Mouse (Mus musculus): ENCODE measurements around the gene Inka1.

Gene Inka1

DNA sequence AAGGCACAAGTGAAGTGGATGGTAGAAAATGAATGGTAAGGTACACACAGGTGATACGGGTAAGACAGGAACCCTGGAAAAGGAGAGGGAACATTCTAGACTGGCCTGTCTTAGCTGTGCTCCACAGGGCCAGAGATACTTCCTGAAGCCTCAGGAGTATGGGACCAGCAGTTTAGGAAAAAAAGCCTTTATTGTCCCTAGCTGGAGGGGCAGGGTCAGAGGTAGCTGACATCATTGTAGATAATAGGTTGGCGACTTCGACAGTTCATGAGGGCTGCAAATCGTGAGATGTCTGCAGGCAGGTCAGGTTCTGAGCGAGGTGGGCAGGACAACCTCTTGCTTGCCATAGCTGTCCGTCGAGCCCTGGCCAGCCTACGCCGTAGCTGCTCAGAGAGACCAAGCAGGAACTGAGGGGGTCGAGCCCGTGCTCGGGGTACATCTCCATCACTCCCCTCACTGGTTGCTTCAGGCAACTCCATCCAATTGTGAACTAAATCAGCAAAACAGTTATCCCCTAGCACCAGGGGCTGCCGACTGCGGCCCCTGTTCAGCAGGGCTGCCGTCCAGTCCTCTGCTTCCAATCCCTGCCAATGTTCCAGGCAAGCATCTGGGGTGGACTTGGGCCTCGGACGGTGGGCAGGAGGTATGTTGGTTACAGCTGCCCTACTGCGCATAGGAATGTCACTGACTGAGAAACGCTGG is 1.5 kb downstream of the Inka1 start:
- DNase-seq (ENCODE audit: low spot score) = no peak

DNA sequence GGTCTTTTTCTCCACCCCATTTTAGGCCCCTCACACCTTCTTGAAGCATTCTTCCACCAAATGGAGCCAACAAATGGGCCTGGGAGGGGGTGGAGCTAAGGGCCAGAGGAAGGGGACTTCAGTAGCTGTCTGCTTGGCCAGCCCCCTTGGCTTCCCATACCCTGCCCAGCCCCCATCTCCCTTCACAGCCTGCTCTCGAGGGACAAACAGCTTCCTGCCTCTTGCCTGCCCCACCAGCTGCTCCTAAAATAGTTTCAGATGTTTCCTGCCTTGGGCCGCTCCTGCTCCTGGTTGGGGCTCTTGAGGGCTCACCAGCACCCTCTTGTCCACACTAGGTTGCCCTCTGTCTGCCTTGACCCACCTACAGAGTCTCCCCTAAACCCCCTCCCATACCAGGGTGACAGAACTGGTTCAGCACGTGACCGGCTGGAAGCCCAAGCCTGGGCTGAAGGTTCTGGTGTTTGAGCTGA is 2.2 kb downstream of the Inka1 start:
- peak; percentile 25 for DNase-seq (ENCODE audit: low spot score)

DNA sequence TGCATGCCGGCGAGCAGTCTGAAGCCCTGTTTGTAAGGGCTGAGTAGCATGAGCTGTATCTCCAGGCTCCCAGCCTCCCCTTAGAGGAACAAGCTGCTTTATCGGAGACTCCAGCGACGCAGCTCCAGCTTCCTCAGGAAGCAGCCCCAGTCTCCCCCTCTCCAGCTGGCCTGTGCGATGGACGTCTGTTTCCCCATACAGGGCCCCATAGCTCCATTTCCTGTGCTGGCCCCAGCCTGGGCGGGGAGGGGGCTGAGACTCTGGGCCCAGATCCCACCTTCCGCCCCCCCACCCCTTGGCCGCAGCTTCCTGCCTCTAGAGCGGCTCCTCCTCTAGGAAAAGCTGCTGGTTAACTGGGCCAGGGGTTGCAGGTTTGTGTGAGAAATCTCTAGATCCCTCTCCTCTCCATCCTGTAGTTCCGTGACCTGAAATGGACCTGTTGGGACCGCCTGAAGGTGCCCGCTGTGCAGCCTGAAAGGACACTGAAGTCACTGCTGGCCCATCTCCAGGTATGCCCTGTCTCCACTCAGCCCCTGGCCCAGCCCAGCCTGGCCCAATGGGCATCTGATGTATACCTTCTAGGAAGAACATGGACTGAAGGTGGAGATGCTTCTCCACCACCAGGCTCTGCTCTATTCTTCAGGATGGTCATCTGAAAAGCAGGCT is 2.9 kb downstream of the Inka1 start, which contains the start of gene Gm20661:
Gene Gm20661 (plus strand): TSS at position 378 of the 666 bp plus-strand sequence.
- DNase-seq (ENCODE audit: low spot score) = peak; percentile 63

DNA sequence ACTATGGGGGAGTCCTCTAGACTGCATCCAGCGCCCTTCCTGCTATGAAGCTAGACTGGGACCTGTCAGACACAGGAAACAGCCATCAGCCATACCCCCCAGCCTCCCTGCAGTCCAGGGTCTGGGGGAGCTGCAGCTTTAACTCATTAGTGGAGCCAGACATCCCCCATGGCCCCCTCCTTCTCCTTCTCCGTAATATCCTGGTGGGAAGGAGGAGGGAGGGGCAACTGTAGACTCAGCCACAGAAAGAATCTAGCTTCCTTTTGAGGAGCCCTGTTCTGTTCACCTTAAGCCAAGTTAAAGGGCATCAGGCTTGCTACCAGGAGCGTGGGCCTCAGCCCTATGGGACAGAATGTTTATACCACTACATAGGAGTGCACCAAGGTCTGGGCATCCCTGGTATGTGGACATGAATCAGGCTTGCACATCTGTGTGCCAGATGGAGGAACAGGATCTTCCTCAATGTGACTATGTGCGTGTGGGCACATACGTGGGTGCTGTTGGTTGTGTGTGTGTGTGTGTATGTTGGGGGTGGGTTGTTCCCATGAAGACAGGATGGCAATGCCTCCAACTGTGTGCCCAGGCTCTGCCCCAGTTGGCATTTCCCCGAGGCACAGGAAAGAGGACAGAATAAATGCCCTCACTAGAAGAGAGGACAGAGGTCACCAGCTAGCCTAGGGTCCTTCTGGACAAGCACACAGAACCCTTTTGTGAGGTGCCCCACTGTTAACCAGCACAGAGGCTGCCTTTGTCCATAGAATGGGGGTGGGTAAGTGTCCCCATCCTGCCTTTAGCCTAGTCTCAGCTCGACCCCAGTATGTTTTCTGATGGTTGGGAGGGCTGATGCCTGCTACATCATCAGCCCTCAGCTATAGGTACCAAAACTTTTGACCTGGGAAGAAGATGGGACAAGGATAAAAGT is 3.7 kb downstream of the Inka1 start:
- peak; percentile 23 for DNase-seq (ENCODE audit: low spot score)

DNA sequence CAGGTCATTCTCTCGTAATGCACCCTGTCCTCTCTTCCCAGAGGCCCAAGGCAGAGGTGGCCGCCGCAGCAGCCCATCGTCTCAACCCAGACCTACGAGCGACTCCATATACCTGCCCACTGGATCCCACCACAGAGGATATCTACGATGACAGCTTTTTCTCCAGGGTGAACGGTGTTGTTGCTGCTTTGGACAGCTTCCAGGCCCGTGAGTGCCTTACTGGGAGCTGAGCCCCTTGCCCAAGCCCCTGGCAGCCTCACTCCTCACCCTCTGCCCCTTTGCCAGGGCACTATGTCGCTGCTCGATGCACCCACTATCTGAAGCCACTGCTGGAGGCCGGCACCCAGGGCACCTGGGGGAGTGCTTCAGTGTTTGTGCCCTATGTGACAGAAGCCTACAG is 6.9 kb downstream of the Inka1 start:
- DNase-seq (ENCODE audit: low spot score) = no peak

DNA sequence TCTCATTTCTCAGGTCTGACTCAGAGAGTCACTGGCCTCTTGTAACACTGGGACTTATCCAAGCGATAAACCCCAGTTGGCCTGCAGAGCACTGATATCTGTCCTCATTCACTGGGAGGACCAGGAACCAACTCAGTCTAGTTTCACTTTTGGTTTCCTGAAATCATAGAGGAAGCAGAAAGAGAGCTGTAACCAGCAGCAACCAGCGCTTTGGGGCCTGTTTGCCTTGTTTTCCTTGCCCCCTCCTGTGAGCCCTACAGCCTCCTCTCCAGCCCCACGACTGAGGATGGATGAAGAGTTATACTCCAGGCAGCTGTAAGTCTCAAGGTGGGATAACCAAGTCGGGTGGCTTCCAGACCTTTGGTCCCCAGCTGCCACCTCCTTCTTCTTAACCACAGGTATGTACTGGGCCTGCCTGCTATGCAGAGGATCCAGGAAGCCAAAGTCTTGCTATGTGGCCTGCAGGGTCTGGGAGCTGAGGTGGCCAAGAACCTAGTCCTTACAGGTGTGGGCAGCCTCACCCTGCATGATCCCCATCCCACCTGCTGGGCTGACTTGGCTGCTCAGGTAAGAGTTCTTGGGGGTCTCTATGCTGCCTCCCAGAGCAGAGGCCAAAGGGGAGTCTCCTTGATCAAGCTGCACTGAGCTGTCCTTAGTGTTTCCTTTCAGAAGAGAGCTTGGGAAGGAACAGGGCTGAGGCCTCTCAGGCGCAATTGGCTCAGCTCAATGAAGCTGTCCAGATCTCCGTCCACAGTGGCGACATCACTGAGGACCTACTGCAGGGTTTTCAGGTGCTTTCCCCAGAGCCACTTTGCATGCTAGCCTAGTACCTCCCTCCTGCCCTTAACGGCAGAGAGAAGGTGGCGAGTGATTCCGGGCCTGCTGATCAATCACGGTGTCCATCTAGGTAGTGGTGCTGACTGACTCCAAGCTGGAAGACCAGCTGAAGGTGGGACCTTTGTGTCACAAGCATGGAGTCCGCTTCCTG is 10.0 kb downstream of the Inka1 start, which contains the start of gene Uba7:
Gene Uba7 (plus strand): TSS at position 107 of the 988 bp plus-strand sequence.
- DNase-seq (ENCODE audit: low spot score) = no peak

DNA sequence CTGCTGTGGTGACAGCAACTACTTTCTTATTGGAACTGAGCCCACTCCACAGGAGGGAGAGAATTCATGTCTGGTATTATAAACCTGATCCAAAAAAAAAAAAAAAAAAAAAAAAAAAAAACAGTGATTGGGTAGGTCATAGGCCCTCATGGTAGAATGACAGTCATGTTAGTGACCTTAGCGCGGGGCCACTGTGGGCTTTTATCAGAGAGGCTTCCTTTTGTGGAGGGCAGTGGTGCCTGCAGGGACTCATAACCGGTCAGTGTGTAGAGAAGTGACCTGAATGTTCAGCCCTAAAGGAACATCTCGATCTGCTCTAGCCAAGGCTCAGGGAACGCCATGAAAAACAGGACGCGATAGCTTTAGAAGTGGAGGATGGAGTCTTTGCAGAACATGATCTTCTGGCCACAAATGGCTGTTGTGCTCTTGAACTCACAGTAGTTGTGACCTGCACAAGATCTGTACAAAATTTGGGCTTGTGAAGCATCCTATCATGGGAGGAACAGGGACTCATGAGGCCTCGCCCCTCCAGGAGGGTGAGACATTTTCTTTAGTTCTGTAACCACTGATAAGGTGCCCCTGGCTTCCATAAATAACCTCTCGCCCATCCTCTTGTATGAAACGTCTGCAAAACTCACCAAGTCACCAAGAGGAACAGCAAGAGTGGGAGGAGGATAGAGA is 11.0 kb downstream of the Inka1 start:
- DNase-seq (ENCODE audit: low spot score) = no peak

DNA sequence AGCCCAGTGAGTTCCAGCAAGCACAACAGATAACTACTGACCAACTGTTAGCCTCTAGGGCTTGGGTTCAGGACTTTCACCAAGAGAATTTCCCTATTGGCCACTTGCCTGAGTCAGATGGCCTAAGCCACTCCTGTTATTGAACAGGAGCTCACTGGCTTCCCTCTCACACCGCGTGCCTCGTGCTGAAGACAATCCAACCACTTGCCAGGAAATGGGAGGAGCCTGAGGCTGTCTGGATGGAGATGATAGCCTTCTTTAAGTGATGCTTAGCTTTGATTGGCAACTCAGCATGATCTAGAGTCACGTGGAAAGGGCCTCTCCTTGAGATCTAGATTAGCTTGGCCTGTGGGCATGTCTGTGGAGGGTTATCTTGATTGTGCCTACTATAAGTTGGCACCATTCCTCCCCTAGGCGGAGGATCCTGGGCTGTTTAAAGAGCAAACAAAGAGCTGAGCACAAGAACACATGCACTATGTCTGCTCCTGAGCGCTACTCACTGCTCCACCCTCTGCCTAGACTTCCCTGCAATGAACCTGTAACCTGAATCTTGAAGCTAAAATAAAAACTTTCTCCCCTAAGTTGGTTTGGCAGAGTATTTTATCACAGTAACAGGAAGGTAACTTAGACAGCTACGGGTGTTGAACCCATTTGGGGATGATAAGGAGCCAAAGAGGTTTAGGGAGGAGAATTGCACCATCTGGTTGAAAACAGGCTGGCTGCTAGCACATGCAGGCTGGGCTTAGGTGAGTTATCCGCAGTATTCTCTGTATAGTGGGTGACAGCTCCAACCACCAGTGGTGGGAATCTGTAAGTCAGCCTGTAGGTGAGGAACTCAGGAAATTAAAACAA is 13.8 kb downstream of the Inka1 start:
- no peak for DNase-seq (ENCODE audit: low spot score)

DNA sequence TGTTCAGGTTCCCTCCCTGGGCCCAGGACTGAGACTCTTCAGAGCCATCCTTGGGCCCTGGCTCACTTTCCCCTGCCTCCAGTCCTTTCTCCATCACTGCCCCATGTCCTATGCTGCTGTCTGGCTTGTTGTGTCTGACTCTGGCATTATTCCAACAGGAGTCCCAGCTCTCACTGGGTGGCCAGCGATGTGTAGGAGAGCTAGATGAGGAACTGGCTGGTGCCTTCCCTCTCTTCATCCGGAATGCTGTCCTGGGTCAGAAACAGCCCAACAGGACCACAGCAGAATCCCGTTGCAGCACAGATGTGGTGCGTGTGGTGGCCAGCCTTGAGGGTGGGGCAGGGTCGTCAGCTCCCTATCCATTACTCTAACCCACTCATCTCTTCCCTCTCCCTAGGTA is 15.4 kb downstream of the Inka1 start:
- no peak for DNase-seq (ENCODE audit: low spot score)

DNA sequence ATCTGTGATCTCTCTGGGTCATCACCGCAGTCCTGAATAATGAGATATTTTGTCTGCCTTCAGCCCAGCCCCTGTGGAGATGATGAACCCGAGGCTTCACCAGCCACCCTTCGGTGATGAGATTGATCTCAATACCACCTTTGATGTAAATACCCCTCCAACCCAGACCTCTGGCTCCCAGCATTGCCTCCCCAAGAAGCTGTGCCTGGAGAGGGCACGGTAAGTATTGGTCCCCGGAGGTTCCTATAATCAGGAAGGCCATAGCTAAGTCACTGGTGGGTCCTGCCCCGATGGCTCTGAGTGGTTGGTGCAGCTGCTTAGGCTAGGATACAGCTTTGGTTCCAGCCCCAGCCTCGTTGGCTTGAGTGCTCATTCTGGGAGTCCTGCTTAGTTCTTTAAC is 17.1 kb downstream of the Inka1 start:
- DNase-seq (ENCODE audit: low spot score) = no peak

DNA sequence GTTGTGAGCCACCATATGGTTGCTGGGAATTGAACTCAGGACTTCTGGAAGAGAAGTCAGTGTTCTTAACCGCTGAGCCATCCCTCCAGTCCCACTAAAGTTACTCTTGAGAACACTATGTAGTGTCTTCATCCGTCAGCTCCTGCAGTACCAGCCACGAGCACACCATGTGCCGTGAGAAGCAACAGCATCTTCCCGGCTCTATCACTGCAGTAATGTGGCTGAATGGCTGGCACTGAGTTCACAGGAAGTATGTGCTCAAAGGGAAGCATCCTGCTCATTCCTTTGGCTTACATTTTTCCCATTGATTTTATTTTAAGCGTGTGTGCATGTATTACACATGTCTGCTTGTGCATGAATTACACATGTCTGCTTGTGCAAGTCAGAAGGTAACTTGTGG is 18.2 kb downstream of the Inka1 start:
- no peak for DNase-seq (ENCODE audit: low spot score)

DNA sequence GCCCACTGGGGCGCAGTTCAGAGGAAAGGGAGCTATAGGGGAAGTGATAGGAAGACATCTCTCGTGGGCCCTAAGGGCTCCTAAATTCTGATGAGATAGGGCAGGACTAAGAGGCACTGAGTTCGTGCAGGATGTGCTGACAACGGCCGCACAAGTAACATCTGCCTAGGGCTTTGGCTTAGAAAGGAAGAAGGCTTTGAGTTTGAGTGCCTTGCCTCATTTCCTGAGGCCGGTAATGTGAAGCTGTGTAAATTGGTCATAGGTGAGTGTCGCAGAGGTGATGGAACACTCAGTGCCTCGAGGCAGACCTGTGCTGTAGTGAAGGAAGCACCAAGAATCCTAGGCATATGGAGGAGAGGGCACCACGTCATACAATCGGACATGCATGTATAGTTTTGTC is 19.0 kb downstream of the Inka1 start:
- DNase-seq (ENCODE audit: low spot score) = no peak

DNA sequence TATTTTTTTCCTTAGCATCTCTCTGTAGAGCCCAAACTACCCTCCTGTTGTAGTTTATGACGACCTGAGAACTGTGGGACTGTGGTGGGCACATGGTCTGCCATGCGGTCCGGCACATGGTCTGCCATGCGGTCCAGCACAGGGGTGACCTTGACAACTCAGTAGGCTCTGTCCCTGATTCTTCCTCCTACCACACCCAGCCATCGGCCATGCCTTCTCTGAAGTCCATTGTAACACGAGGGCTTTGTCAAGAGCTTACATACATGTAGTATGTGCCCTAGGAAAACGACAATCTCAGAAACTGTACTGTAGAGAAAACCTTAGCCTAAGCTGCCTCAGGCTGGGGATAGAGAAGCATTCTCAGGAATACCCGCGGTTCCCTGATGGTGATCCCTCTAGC is 21.0 kb downstream of the Inka1 start:
- no peak for DNase-seq (ENCODE audit: low spot score)

DNA sequence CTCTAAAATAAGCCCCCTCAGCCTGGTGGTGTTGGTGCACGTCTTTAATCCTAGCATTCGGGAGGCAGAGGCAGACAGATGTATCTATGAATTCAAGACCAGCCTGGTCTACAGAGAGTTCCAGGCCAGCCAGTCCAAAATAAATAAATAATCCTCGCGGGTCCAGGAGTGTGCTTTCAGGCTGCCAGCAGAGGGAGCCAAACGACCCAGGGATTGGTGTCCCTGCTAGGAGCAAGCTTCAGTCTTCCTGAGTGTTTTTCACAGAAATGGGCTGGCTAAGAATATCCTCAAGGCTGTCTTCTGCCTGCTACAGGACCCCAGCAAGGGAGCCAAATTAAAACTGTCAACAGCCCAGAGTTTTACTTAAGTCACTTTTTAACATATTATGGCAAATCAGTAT is 22.0 kb downstream of the Inka1 start:
- DNase-seq (ENCODE audit: low spot score) = peak; percentile 93

DNA sequence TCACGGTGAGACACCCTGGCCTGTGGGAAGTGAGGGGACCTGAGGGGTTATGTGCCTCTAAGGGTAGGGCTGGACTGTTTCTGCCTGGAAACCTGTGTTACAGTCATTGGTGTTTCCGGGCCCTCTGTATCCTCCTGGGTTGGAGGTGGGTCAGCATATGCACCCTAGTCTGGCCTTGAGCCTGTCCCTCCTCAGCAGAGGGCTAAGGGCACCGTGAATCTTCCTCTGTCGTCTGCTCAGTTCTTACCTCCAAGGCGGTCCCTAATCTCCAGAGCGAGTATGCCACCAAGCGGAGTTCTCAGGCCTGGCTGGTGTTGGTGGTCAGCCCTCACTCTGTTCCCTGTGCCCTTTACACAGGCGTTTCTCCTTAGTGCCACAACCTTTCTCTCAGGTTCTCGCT is 22.8 kb downstream of the Inka1 start:
- no peak for DNase-seq (ENCODE audit: low spot score)

DNA sequence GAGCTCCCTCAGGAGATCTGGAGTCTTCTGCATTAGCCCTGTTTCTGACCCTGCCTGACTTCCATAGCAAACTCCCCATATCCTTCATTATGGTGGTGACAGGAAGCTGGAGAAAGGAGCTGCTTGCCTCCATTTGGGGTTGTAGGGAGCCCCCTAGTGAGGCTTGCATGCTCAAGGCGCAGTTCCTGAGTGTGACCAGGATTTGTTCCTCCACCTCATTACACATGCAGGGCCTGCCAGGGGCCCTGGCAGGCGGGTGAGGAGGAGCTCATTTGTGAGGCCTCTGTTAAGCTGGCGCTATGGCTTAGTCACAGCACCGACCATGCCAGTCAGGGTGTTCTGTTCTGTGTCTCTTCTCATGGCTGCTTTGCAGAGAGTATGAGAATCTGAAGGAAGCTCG is 23.8 kb downstream of the Inka1 start:
- no peak for DNase-seq (ENCODE audit: low spot score)

DNA sequence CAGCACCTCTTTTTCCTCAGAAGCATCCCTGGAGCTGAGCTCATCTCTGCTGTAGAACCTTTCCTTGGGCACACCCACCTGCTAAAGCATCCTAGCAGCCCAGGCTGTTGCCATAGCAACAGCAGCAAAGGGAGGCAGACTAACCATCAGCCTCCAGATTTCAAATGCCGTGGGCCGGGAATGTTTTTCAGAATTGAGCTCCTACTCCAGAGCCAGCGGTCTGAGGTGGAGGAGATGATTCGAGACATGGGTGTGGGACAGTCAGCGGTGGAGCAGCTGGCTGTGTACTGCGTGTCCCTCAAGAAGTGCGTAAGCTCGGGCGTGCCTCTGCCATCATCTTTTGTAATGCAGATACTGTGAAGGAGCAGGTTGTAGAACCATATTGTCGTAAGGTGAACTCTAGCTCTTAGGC is 24.3 kb downstream of the Inka1 start:
- no peak for DNase-seq (ENCODE audit: low spot score)

DNA sequence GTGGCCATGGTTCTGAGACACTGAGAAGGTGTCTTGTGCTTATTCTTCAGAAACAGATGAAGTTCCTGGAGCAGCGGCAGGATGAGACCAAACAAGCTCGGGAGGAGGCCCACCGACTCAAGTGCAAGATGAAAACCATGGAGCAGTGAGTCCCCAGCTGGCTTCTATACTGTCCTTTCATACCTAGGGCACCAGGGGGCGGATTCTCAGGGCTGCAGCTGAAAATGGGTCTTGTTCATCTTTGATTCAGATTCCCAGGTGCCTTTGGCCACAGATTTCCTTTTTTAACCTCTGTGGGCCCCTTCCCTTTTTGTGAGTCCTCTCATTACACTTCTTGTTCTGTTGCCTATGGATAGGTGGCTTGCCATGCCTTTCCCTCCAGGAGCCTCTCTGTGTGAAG is 24.8 kb downstream of the Inka1 start:
- no peak for DNase-seq (ENCODE audit: low spot score)

DNA sequence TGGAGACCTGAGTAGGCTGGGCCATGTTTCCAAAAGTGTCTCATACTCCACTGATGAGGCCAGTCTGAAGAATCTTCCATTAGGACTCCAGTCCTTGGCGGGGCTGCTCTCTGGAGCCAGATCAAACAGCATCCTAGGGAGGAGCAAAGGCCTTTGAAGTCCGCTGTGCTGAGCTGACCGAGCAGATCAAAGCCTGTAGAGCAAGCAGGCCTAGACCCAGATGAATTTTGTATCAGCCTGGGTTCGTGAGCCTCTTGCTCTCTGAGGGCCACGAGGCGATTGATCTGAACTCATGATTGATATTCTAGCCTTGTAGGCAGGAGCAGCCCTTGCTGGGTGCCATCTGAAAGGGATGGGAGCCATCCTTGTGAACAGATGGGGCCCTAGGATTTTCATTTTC is 25.8 kb downstream of the Inka1 start:
- no peak for DNase-seq (ENCODE audit: low spot score)

DNA sequence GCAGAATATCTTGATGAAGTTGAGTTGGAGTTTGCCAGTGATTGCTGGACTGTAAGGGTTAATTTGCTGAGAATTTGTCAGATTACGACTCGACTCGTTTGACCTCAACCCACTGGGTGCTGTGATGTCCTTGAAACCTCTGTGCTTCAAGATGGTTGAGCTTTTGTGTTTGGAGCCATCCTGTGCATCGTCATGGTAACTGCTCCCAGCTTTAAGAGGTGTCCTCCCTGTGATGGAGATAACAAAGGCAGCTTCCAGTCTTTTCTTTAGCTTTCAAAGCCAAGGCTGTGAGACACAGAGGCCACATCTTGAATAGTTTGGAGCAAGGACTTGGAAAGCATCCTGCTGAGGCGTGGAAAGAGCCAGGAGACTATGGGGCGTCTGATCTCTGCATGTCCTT is 28.5 kb downstream of the Inka1 start:
- no peak for DNase-seq (ENCODE audit: low spot score)

All from retina, embryonic 14.5 days (tissue).